Mouse (Mus musculus) lung, adult 2 months (tissue): Measurements from ENCODE around the gene Olfr1360. TPM values are rescaled to one million over a fixed set of nuclear protein-coding genes. Genes with fewer than 3 reads are reported as not detected.
"Not testable (repeated sequence)": the region's sequence is repeated elsewhere in the genome, so short reads cannot be mapped to it uniquely, and the experiment has no call there.

Experiments
- DNase-seq: peaks from one replicate; pipeline ENCODE4 v3.0.0; 2022
- H3K4me1 ChIP-seq: fragments of 200-500 bp; 2 replicates; pipeline ENCODE4 v1.6.1; 2011; ENCODE audit warnings: low read length; ENCODE audit not compliant: control insufficient read depth, insufficient read depth
- H3K4me3 ChIP-seq: fragments of 200-500 bp; replicated peaks from 2 replicates; pipeline ENCODE3; 2011; ENCODE audit warnings: low read depth, mild to moderate bottlenecking, control low read depth, low read length; ENCODE audit errors: extremely low read depth
- CTCF ChIP-seq: fragments of 200-500 bp; IDR thresholded peaks from 2 replicates; pipeline ENCODE4 v1.5.1; 2011; ENCODE audit warnings: mild to moderate bottlenecking, low read length, control low read depth; ENCODE audit not compliant: insufficient read depth
- POLR2A ChIP-seq: fragments of 200-500 bp; IDR thresholded peaks from 2 replicates; pipeline ENCODE4 v1.6.1; 2011; ENCODE audit warnings: low read depth, mild to moderate bottlenecking, control low read depth, low read length, borderline replicate concordance; ENCODE audit errors: extremely low read depth
- WGBS: fragments of 180-500 bp; shearing (Covaris S2); methylation state at CpG from one replicate; pipeline ENCODE4 v1.1.7; 2018; 5-methylcytosine and 5-hydroxymethylcytosine counted together
- polyA plus RNA-seq: library from polyadenylated mRNA; depleted of rRNA; stranded (reverse); fragments of >200 nt; gene quantifications from 2 replicates; pipeline ENCODE4 v1.2.3, GENCODE M21; 2012; rRNA removed

The Olfr1360 gene
- not detected in 2 replicates for polyA plus RNA-seq

DNA sequence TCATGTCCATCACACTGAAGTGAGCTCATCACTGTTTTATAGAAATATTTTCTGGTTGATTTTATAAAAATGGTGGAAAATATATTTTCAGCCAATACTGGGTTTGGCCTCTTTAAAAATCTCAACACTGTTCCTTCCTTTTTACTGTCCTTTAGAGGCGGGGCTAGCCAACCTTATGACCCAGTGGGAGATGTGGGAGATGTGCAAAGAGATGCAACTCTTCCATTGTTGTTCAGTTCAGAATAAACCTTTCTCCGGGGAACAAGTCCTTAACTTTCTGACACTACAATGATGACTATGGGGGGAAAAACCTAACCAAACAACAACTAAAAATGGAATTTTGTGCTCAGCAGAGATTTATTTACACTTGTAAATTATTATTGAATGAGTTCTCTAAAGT is at the start of gene Olfr1360:
Gene Olfr1360, minus strand, starts transcription at position 101 of the 400 bp plus-strand sequence.
- 80% methylated on average over 2 of the region's 2 CpGs for WGBS
- Histone ChIP-seq H3K4me1 (no peaks in the 10 kb centered on the region), H3K4me3 (no peak within 1 kb of the TSS)
- no peak for DNase-seq
- no peak for TF ChIP-seq CTCF
- TF ChIP-seq POLR2A: no peak

DNA sequence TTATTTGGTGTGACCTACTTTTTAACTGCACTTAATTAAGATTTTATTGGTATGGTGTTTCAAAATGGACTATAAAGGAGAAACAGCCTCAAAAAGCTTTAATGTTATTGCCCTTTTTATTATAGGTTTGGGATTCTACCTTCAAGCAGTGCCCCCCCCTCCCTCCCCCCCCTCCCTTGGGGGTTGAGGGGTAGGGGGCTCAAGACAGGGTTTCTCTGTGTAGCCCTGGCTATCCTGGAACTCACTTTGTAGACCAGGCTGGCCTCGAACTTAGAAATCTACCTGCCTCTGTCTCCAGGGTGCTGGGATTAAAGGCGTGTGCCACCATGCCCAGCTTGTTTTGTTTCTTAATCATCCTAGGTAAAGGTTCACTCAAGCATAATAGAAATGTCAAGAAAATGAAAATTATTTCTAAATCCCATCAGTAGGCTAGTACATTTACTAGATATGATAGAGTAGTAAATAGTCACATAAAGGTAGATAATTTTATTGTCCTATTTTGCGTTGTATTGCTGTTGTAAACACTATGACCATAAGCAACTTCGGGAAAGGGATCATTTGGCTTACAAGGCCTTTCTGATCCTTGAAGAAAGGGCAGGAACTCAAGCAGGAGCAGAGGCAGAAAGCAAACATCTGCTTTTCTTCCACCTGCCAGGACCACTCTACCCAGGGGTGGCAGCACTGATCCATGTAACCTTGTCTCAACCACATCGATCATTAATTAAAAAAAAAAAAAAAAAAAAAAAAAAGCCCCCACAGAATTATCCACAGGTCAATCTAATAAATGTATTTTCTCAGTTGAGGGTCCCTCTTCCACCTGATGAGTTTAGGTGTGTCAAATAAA is 46.0 kb upstream of the Olfr1360 start:
- Histone ChIP-seq H3K4me1 (peaks cover 5% of the 10 kb centered on the region), H3K4me3 (no peak overlapping the region)
- DNase-seq: no peak
- WGBS: 47% methylated on average over 5 of the region's 5 CpGs
- no peak for TF ChIP-seq POLR2A
- TF ChIP-seq CTCF: no peak

DNA sequence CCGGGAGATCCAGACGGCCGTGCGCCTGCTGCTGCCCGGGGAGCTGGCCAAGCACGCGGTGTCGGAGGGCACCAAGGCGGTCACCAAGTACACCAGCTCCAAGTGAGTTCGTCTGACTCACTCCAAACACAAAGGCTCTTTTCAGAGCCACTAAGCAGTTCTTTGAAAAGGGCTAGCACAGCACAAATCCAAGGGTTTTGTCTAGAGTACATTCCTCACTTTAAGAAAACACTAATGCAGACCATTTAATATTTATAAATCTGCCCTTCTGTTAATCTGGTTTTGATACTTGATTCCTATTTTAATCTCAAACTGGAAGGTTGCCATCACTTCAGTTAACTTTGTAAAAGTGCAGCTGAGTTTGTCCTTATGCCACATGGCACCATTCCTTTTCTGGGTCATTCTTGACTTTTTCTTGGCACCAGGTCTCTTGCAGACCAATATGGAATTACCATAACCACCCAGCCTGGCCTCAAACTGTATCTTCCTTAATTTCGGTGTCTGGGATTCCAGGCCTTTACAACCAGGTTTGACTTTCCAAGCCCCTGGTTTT is 45.2 kb upstream of the Olfr1360 start:
- Histone ChIP-seq H3K4me1 (peaks cover 7% of the 10 kb centered on the region), H3K4me3 (no peak overlapping the region)
- DNase-seq: no peak
- TF ChIP-seq POLR2A (no peak), CTCF (no peak)
- WGBS: 5% methylated on average over 11 of the region's 11 CpGs

DNA sequence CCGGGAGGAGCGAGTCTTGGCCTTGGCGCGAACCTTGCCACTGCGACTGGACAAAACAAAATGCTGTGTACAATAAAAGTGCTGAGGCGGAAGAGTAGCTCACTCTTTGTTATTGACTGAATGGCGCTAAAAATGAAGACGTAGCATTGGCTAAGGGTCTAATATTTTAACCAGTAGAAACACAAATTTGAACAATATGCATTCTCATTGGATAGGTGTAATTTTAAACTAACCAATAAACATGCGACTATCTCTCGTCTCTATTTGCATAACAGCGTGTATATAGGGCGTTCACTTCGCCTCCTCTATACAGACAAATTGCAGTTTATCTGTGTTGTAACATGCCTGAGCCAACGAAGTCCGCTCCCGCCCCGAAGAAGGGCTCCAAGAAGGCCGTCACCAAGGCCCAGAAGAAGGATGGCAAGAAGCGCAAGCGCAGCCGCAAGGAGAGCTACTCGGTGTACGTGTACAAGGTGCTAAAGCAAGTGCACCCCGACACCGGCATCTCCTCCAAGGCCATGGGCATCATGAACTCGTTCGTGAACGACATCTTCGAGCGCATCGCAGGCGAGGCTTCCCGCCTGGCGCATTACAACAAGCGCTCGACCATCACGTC is 44.7 kb upstream of the Olfr1360 start, which contains the start of gene Hist1h2bm:
Gene Hist1h2bm, plus strand, starts transcription at position 288 of the 616 bp plus-strand sequence.
- peak; percentile 55; the same call in 1 of the 2 replicates for TF ChIP-seq POLR2A
- not testable (repeated sequence) for H3K4me1 ChIP-seq
- WGBS: under 1% methylated on average over 37 of the region's 37 CpGs
- DNase-seq: peak; percentile 41
- peak within 1 kb of the TSS; percentile 61 for H3K4me3 ChIP-seq

DNA sequence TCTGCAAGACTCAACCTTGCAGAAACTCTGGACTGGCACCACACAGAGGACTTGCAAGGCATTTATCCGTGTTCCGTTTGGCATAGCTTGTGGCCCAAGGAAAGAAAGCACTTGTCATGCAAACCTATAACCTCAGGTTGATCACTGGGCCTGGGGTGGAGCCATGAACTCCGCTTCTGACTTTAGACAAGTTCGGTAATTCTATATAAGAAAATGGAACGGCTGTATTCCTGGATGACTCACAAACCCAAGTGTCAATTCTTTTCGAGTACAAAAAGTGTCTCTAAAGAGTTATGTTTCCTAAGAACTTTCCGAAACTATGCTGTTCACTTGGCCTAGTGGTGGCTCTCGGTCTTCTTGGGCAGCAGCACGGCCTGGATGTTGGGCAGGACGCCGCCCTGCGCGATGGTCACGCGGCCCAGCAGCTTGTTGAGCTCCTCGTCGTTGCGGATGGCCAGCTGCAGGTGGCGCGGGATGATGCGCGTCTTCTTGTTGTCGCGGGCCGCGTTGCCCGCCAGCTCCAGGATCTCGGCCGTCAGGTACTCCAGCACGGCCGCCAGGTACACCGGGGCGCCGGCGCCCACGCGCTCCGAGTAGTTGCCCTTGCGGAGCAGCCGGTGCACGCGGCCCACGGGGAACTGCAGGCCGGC is 44.0 kb upstream of the Olfr1360 start:
- peaks cover 11% of the 10 kb centered on the region for H3K4me1 ChIP-seq
- WGBS: 2% methylated on average over 24 of the region's 44 CpGs

DNA sequence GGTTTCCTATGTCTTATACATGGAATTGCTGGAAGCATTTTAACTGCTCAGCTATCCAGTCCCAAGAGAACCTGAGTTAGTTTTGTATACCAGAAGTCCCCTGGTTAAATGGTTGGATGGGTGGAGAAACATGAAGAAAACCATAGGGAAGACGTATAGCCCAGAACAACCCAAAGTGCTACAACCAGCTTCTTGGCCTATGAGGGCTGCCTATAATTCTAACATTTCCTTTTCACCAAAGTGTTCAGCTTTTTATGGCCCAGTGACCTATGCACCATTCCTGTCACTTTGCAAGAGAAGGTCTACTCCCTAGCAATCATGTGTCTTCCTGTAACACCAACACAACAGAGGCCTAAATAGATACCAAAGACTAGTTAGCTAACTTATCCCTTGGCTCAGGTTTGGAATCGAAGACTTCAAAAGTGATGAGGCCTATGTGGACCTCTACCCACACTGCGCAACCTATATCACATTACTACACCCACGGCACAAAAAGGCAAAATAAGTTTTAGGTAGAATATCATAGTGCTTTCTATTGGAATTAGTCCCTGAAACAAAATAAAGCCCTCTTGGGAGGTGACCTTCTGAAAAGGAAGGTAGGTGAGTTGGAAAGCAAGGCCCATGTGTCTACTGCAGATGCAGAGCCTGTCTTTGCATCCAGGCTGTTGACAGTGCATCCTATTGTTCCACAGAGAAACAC is 41.3 kb upstream of the Olfr1360 start:
- DNase-seq: no peak
- Histone ChIP-seq H3K4me3 (no peak overlapping the region), H3K4me1 (peaks cover 20% of the 10 kb centered on the region)
- TF ChIP-seq POLR2A (no peak), CTCF (no peak)
- 77% methylated on average over 4 of the region's 4 CpGs for WGBS

More for the DNA sequence above, 44.0 kb upstream of the Olfr1360 start:
- H3K4me3 ChIP-seq: peak overlapping the region; percentile 61
- not testable (repeated sequence) for DNase-seq

DNA sequence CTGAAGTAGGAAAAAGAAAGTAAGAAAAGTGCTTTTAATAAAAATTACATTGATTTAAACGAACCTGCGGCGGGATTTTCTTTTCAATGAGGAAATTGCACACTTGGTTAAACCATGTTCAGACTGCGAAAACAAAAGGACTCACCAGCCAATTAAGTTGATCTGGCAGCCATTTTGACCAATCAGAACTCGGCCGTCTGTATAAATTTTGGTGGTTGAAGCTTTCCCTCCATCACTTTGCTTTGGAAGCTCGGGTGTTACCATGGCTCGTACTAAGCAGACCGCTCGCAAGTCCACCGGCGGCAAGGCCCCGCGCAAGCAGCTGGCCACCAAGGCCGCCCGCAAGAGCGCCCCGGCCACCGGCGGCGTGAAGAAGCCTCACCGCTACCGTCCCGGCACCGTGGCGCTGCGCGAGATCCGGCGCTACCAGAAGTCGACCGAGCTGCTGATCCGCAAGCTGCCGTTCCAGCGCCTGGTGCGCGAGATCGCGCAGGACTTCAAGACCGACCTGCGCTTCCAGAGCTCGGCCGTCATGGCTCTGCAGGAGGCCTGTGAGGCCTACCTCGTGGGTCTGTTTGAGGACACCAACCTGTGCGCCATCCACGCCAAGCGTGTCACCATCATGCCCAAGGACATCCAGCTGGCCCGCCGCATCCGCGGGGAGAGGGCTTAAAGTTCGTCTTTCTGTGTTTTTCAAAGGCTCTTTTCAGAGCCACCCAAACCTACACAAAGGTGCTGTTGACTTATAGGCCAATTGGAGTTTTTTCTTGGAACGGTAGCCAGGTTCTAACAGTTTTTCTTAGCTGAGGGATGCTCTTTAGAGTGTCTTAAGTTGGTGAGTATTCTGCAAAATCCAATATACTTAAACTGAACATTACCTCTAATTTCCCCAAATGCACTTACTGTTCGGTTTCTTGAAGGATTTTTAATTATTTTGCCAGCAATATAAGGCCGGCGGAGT is 40.5 kb upstream of the Olfr1360 start, which contains the start of gene Hist1h3h:
Gene Hist1h3h, plus strand, starts transcription at position 263 of the 961 bp plus-strand sequence.
- Histone ChIP-seq H3K4me3 (peak within 1 kb of the TSS; percentile 56), H3K4me1 (peaks cover 20% of the 10 kb centered on the region)
- WGBS: 4% methylated on average over 32 of the region's 56 CpGs
- DNase-seq: peak; percentile 55

DNA sequence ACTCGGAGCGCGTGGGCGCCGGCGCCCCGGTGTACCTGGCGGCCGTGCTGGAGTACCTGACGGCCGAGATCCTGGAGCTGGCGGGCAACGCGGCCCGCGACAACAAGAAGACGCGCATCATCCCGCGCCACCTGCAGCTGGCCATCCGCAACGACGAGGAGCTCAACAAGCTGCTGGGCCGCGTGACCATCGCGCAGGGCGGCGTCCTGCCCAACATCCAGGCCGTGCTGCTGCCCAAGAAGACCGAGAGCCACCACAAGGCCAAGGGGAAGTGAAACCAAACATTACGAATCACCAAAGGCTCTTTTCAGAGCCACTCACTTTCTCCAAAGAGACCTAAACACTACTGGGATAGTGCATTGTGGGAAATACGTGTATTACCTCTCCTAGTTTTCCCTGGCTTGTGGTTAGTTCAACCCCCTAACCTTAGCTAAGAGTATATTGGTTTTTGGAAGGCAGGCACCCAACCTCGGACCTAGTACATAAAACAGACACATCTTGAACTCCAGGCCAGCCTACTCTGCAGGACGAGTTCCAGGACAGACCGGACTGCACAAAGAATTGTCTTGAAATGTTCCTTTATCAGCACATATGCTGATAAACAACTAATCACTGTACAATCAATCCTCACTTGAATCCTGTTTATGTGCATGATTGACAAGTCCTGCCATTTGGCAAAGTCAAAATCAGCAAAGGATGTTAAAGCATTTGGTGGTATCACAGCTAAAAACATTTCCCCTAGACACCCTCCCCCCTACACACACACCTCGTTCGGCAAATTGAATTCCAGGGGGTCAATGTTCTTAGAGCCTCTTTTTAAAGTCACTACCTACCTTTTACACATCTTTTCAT is 39.6 kb upstream of the Olfr1360 start:
- peak; percentile 19 for DNase-seq
- Histone ChIP-seq H3K4me3 (peak overlapping the region; percentile 56), H3K4me1 (peaks cover 15% of the 10 kb centered on the region)
- WGBS: under 1% methylated on average over 15 of the region's 38 CpGs
